Mouse (Mus musculus): Measurements from ENCODE around the gene Emilin1. TPM values are rescaled to one million over a fixed set of nuclear protein-coding genes. Genes with fewer than 3 reads are reported as not detected.

Emilin1 gene
- polyA plus RNA-seq, 1 experiment: 0.50 TPM

DNA sequence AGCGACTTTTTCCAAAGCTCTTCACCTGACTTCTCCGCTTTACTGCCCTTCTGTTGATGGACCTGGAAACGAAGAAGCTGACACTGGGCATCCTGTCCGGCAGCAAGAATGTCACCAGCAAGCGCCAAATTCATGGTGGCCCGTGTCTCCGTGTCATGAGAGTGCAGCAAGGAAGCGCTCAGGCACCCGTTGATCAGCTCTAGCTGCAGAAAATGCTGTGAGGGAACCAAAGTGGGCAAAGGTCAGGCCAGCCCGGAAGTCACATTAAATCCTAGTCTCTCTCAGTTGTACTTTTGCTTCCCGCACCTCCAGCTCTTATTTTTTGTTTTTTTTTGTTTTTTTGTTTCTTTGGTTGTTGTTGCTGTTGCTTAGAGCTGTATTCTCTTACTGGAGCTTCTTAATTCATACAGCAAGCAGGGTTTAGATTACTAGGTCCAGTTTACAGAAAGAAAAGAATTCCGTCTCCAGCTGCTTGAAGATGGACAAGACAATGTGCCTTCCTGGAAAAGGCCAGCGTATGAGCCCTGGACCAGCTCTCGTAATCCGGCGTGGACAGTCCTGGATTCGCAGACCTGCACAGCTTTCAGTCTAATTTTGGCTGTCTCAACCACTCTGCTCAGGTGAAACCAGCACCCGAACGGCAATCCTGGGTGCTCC, 46.1 kb downstream of the Emilin1 start:
- TF ChIP-seq GATA1 (IDR thresholded peaks at IDR 0.05; ENCODE audit: low read length): no peak
- TF ChIP-seq TAL1 (IDR thresholded peaks at IDR 0.05; ENCODE audit: low read length): no peak
- H3K4me1 ChIP-seq (ENCODE audit: control insufficient read depth): peaks cover 39% of the 10 kb centered on the region
- peaks cover 9% of the 10 kb centered on the region; the same call in 1 of the 2 replicates for H3K9me3 ChIP-seq (ENCODE audit: control insufficient read depth, low read length)
- peak overlapping the region; percentile 87 for H3K4me3 ChIP-seq (replicated peaks)
- peaks cover 9% of the 10 kb centered on the region for H3K27me3 ChIP-seq (ENCODE audit: control insufficient read depth)
- H3K36me3 ChIP-seq (ENCODE audit: control insufficient read depth): peaks cover 43% of the 10 kb centered on the region

- peaks cover 9% of the 10 kb centered on the region for H3K27me3 ChIP-seq (ENCODE audit: control insufficient read depth)
- H3K36me3 ChIP-seq (ENCODE audit: control insufficient read depth): peaks cover 36% of the 10 kb centered on the region
- TF ChIP-seq TAL1 (IDR thresholded peaks at IDR 0.05; ENCODE audit: low read length) (no peak), GATA1 (IDR thresholded peaks at IDR 0.05; ENCODE audit: low read length) (no peak)
- peaks cover 39% of the 10 kb centered on the region for H3K4me1 ChIP-seq (ENCODE audit: control insufficient read depth)
- H3K4me3 ChIP-seq (replicated peaks): peak within 1 kb of the TSS; percentile 87
- peaks cover 9% of the 10 kb centered on the region; the same call in 1 of the 2 replicates for H3K9me3 ChIP-seq (ENCODE audit: control insufficient read depth, low read length)
Observed at GRCm38 (mm10) chr5:30959966-30960501, 46.8 kb downstream of the Emilin1 start, which contains the start of gene Preb. TSS of gene Preb (minus strand) at chr5:30960361.

GRCm38 (mm10) chr5:30960814-30961213, 47.6 kb downstream of the Emilin1 start:
- H3K27me3 ChIP-seq (ENCODE audit: control insufficient read depth): peaks cover 9% of the 10 kb centered on the region
- TF ChIP-seq GATA1 (IDR thresholded peaks at IDR 0.05; ENCODE audit: low read length): no peak
- TF ChIP-seq TAL1 (IDR thresholded peaks at IDR 0.05; ENCODE audit: low read length): no peak
- peak overlapping the region; percentile 87 for H3K4me3 ChIP-seq (replicated peaks)
- peaks cover 39% of the 10 kb centered on the region for H3K4me1 ChIP-seq (ENCODE audit: control insufficient read depth)
- peaks cover 28% of the 10 kb centered on the region for H3K36me3 ChIP-seq (ENCODE audit: control insufficient read depth)
- peaks cover 9% of the 10 kb centered on the region; the same call in 1 of the 2 replicates for H3K9me3 ChIP-seq (ENCODE audit: control insufficient read depth, low read length)

- Histone ChIP-seq H3K36me3 (ENCODE audit: control insufficient read depth) (peaks cover 22% of the 10 kb centered on the region), H3K4me1 (ENCODE audit: control insufficient read depth) (peaks cover 39% of the 10 kb centered on the region), H3K27me3 (ENCODE audit: control insufficient read depth) (peaks cover 9% of the 10 kb centered on the region), H3K9me3 (ENCODE audit: control insufficient read depth, low read length) (peaks cover 9% of the 10 kb centered on the region; the same call in 1 of the 2 replicates), H3K4me3 (replicated peaks) (no peak overlapping the region)
- no peak for TF ChIP-seq GATA1 (IDR thresholded peaks at IDR 0.05; ENCODE audit: low read length)
- TF ChIP-seq TAL1 (IDR thresholded peaks at IDR 0.05; ENCODE audit: low read length): no peak
Observed at GRCm38 (mm10) chr5:30961545-30962505, 48.6 kb downstream of the Emilin1 start.

- peaks cover 9% of the 10 kb centered on the region for H3K27me3 ChIP-seq (ENCODE audit: control insufficient read depth)
- peaks cover 3% of the 10 kb centered on the region for H3K36me3 ChIP-seq (ENCODE audit: control insufficient read depth)
- no peak for TF ChIP-seq TAL1 (IDR thresholded peaks at IDR 0.05; ENCODE audit: low read length)
- no peak for TF ChIP-seq GATA1 (IDR thresholded peaks at IDR 0.05; ENCODE audit: low read length)
- peaks cover 27% of the 10 kb centered on the region for H3K4me1 ChIP-seq (ENCODE audit: control insufficient read depth)
- 0 out of 2 replicates have a peak, but pooled peaks cover 3% of the 10 kb centered on the region for H3K9me3 ChIP-seq (ENCODE audit: control insufficient read depth, low read length)
- H3K4me3 ChIP-seq (replicated peaks): no peak overlapping the region
Observed at GRCm38 (mm10) chr5:30963916-30964315, 50.7 kb downstream of the Emilin1 start.

DNA sequence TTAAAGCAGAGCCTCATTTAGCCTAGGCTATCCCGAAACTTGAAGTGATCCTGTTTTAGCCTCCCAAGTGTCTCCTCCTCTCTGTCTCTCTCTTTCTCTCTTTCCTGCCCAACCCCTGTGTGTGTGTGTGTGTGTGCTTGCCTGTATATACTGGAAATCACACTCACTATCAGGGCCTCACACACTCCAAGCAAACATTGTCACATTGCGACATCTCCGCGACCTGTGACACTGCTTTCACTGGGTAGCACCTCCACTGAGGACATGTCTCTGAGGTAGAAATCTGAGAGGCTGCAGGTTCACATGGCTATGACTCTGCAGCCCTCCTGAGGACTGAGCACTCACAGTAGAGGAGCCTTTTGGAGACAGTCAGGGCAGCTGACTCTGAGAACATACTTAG, 53.0 kb downstream of the Emilin1 start:
- TF ChIP-seq GATA1 (IDR thresholded peaks at IDR 0.05; ENCODE audit: low read length): no peak
- Histone ChIP-seq H3K9me3 (ENCODE audit: control insufficient read depth, low read length) (0 out of 2 replicates have a peak, but pooled peaks cover 3% of the 10 kb centered on the region), H3K36me3 (ENCODE audit: control insufficient read depth) (no peaks in the 10 kb centered on the region), H3K4me3 (replicated peaks) (no peak overlapping the region), H3K4me1 (ENCODE audit: control insufficient read depth) (peaks cover 21% of the 10 kb centered on the region), H3K27me3 (ENCODE audit: control insufficient read depth) (peaks cover 7% of the 10 kb centered on the region)

- H3K9me3 ChIP-seq (ENCODE audit: control insufficient read depth, low read length): 0 out of 2 replicates have a peak, but pooled peaks cover 3% of the 10 kb centered on the region
- no peak within 1 kb of the TSS for H3K4me3 ChIP-seq (replicated peaks)
- peaks cover under 1% of the 10 kb centered on the region for H3K27me3 ChIP-seq (ENCODE audit: control insufficient read depth)
- no peak for TF ChIP-seq TAL1 (IDR thresholded peaks at IDR 0.05; ENCODE audit: low read length)
- no peaks in the 10 kb centered on the region for H3K36me3 ChIP-seq (ENCODE audit: control insufficient read depth)
- peaks cover 15% of the 10 kb centered on the region for H3K4me1 ChIP-seq (ENCODE audit: control insufficient read depth)
Observed at GRCm38 (mm10) chr5:30968416-30968815, 55.2 kb downstream of the Emilin1 start, which contains the start of gene Tcf23. TSS of gene Tcf23 (plus strand) at chr5:30968662.

GRCm38 (mm10) chr5:30969440-30969839, 56.2 kb downstream of the Emilin1 start:
- no peak for TF ChIP-seq GATA1 (IDR thresholded peaks at IDR 0.05; ENCODE audit: low read length)
- TF ChIP-seq TAL1 (IDR thresholded peaks at IDR 0.05; ENCODE audit: low read length): no peak
- Histone ChIP-seq H3K27me3 (ENCODE audit: control insufficient read depth) (no peaks in the 10 kb centered on the region), H3K36me3 (ENCODE audit: control insufficient read depth) (no peaks in the 10 kb centered on the region), H3K4me1 (ENCODE audit: control insufficient read depth) (peaks cover 15% of the 10 kb centered on the region), H3K4me3 (replicated peaks) (no peak overlapping the region), H3K9me3 (ENCODE audit: control insufficient read depth, low read length) (no peaks in the 10 kb centered on the region)

Other genes with a start within 250 kb of the Emilin1 start
- gene Cenpa, start 246.6 kb upstream of the Emilin1 start, polyA plus RNA-seq (2012): 68.1 and 83.8 TPM in 2 replicates
- gene Dpysl5, start 201.8 kb upstream of the Emilin1 start, polyA plus RNA-seq (2012): 0.01 TPM in 1 of 2 replicates, not detected in the other
- gene Mapre3, start 98.8 kb upstream of the Emilin1 start, polyA plus RNA-seq (2012): 0.09 TPM in 1 of 2 replicates, not detected in the other
- 0.90 and 1.2 TPM in 2 replicates for gene Tmem214, start 45.4 kb upstream of the Emilin1 start, polyA plus RNA-seq (2012)
- gene Agbl5, start 24.7 kb upstream of the Emilin1 start, polyA plus RNA-seq (2012): 2.4 and 2.7 TPM in 2 replicates
- 27.7 and 30.6 TPM in 2 replicates for gene Ost4, start 5.6 kb upstream of the Emilin1 start, polyA plus RNA-seq (2012)
- 1.8 and 2.6 TPM in 2 replicates for gene Khk, start 8.0 kb downstream of the Emilin1 start, polyA plus RNA-seq (2012)
- gene Cgref1, start 32.2 kb downstream of the Emilin1 start, polyA plus RNA-seq (2012): not detected in 2 replicates
- gene Preb, start 47.0 kb downstream of the Emilin1 start, polyA plus RNA-seq (2012): 4.6 and 5.1 TPM in 2 replicates
- not detected in 2 replicates for gene Tcf23, start 55.3 kb downstream of the Emilin1 start, polyA plus RNA-seq (2012)
- gene Atraid, start 134.9 kb downstream of the Emilin1 start, polyA plus RNA-seq (2012): 0.81 and 1.6 TPM in 2 replicates
- 0.07 and 0.13 TPM in 2 replicates for gene Slc5a6, start 135.5 kb downstream of the Emilin1 start, polyA plus RNA-seq (2012)
- gene Cad, start 141.4 kb downstream of the Emilin1 start, polyA plus RNA-seq (2012): 14.6 and 19.9 TPM in 2 replicates
- gene Dnajc5g, start 192.9 kb downstream of the Emilin1 start, polyA plus RNA-seq (2012): not detected in 2 replicates
- gene Slc30a3, start 194.8 kb downstream of the Emilin1 start, polyA plus RNA-seq (2012): not detected in 2 replicates
- gene Trim54, start 203.3 kb downstream of the Emilin1 start, polyA plus RNA-seq (2012): not detected in 2 replicates
- gene Ucn, start 225.4 kb downstream of the Emilin1 start, polyA plus RNA-seq (2012): not detected in 2 replicates
- 0.14 and 0.38 TPM in 2 replicates for gene Mpv17, start 240.8 kb downstream of the Emilin1 start, polyA plus RNA-seq (2012)

All from erythroblast, embryonic 14.5 days (primary cell).